Mouse (Mus musculus) testis, adult 2 months (tissue): ENCODE results near the gene Ogfod1.

ENCODE experiments used
- CTCF ChIP-seq: fragments of 200-500 bp; IDR thresholded peaks from 2 replicates; pipeline ENCODE4 v1.5.1; 2012; ENCODE audit warnings: low read depth, mild to moderate bottlenecking, inconsistent platforms, low read length, moderate library complexity; ENCODE audit not compliant: control insufficient read depth, insufficient read depth, insufficient replicate concordance
- POLR2A ChIP-seq: fragments of 200-500 bp; IDR thresholded peaks from 2 replicates; pipeline ENCODE4 v1.6.1; 2012; ENCODE audit warnings: low read depth, mild to moderate bottlenecking, inconsistent platforms, low read length, moderate library complexity; ENCODE audit not compliant: control insufficient read depth

DNA sequence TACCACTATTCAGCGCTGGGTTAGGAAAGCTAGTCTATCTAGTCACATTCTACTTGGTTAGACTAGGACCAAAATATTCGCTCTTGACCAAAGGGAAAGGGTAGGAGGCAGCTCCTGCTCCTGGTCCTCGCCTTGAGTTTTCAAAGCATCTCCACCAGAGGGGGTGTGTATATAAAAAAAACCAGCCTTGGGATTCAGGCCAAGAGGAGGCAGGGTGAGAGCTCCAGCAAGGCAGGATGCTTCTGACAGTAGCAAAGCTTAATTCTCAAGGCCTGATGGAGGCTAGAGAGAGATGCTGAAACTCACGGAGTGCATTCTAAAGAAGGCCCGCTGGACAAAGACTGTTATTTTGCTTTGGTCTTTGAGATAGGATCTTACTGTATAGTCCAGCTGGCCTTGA lies 67.1 kb downstream of the Ogfod1 start:
- TF ChIP-seq POLR2A (no peak), CTCF (no peak)
